Mouse (Mus musculus) midbrain, postnatal 0 days (tissue): ENCODE data around the gene Kl. TPM values are rescaled to one million over a fixed set of nuclear protein-coding genes. Genes with fewer than 3 reads are reported as not detected.
A peak's percentile ranks its signal among the peaks of the same experiment; 100 is the strongest.

Experiments used
- ATAC-seq: fragments of 200-750 bp; cut with Nextera tagmentation; 2 replicates; pipeline ENCODE4 v1.8.0; 2017; ENCODE audit warnings: moderate number of reproducible peaks, mild to moderate bottlenecking, moderate TSS enrichment, moderate library complexity; ENCODE audit not compliant: low FRiP score
- DNase-seq: peaks from one replicate; pipeline ENCODE4 v3.0.0-alpha.2; 2015; ENCODE audit warnings: low spot score
- H3K27ac ChIP-seq: fragments of 300-500 bp; sonication (generic); 2 replicates; pipeline ENCODE4 v1.5.1; 2014; ENCODE audit warnings: low read depth, mild to moderate bottlenecking, low read length, mixed read lengths
- H3K27me3 ChIP-seq: fragments of 300-500 bp; sonication (generic); 2 replicates; pipeline ENCODE4 v1.6.1; 2014; ENCODE audit warnings: low read length, control low read depth, mixed read lengths; ENCODE audit not compliant: insufficient read depth
- H3K36me3 ChIP-seq: fragments of 300-500 bp; sonication (generic); 2 replicates; pipeline ENCODE4 v1.6.1; 2014; ENCODE audit warnings: low read length, control low read depth, mixed read lengths; ENCODE audit not compliant: insufficient read depth
- H3K4me1 ChIP-seq: fragments of 300-500 bp; sonication (generic); 2 replicates; pipeline ENCODE4 v1.6.1; 2014; ENCODE audit warnings: mild to moderate bottlenecking, control low read depth, antibody characterized with exemption, low read length, mixed read lengths; ENCODE audit not compliant: insufficient read depth
- H3K4me2 ChIP-seq: fragments of 300-500 bp; sonication (generic); 2 replicates; pipeline ENCODE4 v1.6.1; 2014; ENCODE audit warnings: low read depth, mild to moderate bottlenecking, low read length, mixed read lengths; ENCODE audit not compliant: poor library complexity, severe bottlenecking
- H3K4me3 ChIP-seq: fragments of 300-500 bp; sonication (generic); 2 replicates; pipeline ENCODE4 v1.5.1; 2014; ENCODE audit warnings: low read depth, mild to moderate bottlenecking, low read length, moderate library complexity
- H3K9ac ChIP-seq: fragments of 300-500 bp; sonication (generic); replicated peaks from 2 replicates; pipeline ENCODE4 v1.6.1; 2014; ENCODE audit warnings: mild to moderate bottlenecking, low read length, moderate library complexity, mixed read lengths; ENCODE audit not compliant: poor library complexity, severe bottlenecking
- H3K9me3 ChIP-seq: fragments of 300-500 bp; sonication (generic); 2 replicates; pipeline ENCODE4 v1.6.1; 2016; ENCODE audit warnings: low read length, control low read depth
- CTCF ChIP-seq: IDR thresholded peaks from 2 replicates; pipeline ENCODE4 v1.5.1; 2016; ENCODE audit warnings: antibody characterized with exemption, mild to moderate bottlenecking
- WGBS: fragments of 180-500 bp; shearing (Covaris S2); extraction: QIAGEN DNeasy Blood & Tissue Kit; methylation state at CpG from one replicate; pipeline ENCODE4 v1.1.7; 2014; 5-methylcytosine and 5-hydroxymethylcytosine counted together
- polyA plus RNA-seq: library from polyadenylated mRNA; unstranded; fragments of >200 nt; fragmentation: Nextera tagmentation; extraction: Ambion mirVana; gene quantifications from 2 replicates; pipeline ENCODE4 v1.2.1, GENCODE M21; 2015
- total RNA-seq: library from RNA; depleted of rRNA; stranded (reverse); fragments of >200 nt; gene quantifications from 2 replicates; pipeline ENCODE4 v1.2.3, GENCODE M21; 2014

Kl gene
- total and polyA plus RNA-seq, 2 experiments from 2014 or later, result 0.41 to 2.3 TPM

DNA sequence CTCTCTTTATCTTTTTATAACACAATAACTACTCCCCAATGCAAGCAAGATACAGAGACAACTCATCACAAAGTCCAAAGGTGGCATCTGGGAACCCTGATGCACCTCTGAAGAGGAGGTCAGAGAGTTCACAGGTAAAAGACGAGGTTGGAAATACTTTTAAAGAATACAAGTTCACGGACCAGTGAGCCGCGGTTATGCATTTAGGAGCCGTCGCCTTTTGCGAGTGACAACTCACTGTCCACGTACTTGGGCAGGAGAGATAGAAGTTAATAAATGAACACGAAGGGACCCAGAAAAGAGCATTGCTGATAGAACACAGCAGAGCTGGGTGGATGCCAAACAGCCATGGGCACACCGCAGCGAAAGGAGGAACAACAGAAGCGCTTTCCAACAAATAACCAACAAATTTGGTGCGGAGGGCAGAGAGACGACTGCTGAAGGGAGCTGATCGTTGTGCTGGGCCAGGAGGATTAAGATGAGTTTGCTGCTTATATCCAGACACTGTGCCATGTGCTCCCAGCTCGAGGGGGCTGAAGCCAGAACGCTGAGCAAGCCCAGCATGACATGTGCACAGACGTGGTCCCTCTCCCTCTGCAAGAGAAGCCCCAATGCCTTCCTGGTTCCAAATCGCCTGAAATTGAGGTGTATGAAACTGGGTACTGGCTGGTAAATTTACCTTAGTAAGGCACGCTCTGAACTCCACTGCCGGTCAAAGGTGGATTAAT, 35.1 kb upstream of the Kl start:
- no peak overlapping the region for H3K9ac ChIP-seq
- no peak overlapping the region for H3K27ac ChIP-seq
- no peak overlapping the region for H3K4me3 ChIP-seq
- no peaks in the 10 kb centered on the region for H3K9me3 ChIP-seq
- TF ChIP-seq CTCF, result no peak
- ATAC-seq (no peak), DNase-seq (peak; percentile 14)
- H3K27me3 ChIP-seq, result no peaks in the 10 kb centered on the region
- 68% methylated on average over 21 of the region's 21 CpGs for WGBS
- no peak overlapping the region for H3K4me2 ChIP-seq
- no peaks in the 10 kb centered on the region for H3K4me1 ChIP-seq
- no peaks in the 10 kb centered on the region for H3K36me3 ChIP-seq

GRCm38 (mm10) chr5:150918599-150918998, 33.8 kb upstream of the Kl start:
- DNase-seq (peak; percentile 3), ATAC-seq (no peak)
- Histone ChIP-seq H3K9ac (no peak overlapping the region), H3K27ac (no peak overlapping the region), H3K4me2 (no peak overlapping the region), H3K36me3 (no peaks in the 10 kb centered on the region), H3K27me3 (no peaks in the 10 kb centered on the region), H3K9me3 (no peaks in the 10 kb centered on the region), H3K4me3 (no peak overlapping the region), H3K4me1 (no peaks in the 10 kb centered on the region)
- no peak for TF ChIP-seq CTCF
- WGBS, result 50% methylated on average over 13 of the region's 13 CpGs

GRCm38 (mm10) chr5:150919269-150919668, 33.1 kb upstream of the Kl start:
- Histone ChIP-seq H3K27ac (no peak overlapping the region), H3K4me2 (no peak overlapping the region), H3K4me1 (no peaks in the 10 kb centered on the region), H3K36me3 (no peaks in the 10 kb centered on the region), H3K4me3 (no peak overlapping the region), H3K27me3 (no peaks in the 10 kb centered on the region), H3K9me3 (no peaks in the 10 kb centered on the region), H3K9ac (no peak overlapping the region)
- 90% methylated on average over 4 of the region's 4 CpGs for WGBS
- TF ChIP-seq CTCF, result no peak
- ATAC-seq (no peak), DNase-seq (no peak)

DNA sequence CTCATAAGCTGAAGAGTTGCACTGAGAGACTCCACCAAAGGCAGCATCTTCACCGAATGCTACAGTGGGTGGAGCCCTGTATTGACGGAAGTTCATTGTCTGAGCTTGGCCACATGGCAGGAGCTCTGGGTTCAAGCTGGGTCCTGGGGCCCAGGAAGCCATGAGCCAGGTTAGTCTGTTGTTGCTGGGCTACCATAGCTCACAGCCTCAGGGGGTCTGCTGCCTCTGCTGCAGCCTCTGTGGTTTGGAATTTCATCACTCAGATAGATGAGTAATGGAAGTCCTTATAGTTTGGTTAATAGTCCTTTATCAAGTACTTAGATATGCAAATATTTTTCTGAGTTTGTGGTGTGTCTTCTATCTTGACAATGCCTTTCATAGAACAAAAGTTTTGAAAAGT, 32.4 kb upstream of the Kl start:
- no peaks in the 10 kb centered on the region for H3K9me3 ChIP-seq
- no peaks in the 10 kb centered on the region for H3K27me3 ChIP-seq
- no peaks in the 10 kb centered on the region for H3K4me1 ChIP-seq
- no peak for ATAC-seq
- DNase-seq, result no peak
- no peak overlapping the region for H3K4me2 ChIP-seq
- TF ChIP-seq CTCF, result no peak
- H3K27ac ChIP-seq, result no peak overlapping the region
- no peak overlapping the region for H3K4me3 ChIP-seq
- WGBS, result 51% methylated on average over 2 of the region's 2 CpGs
- H3K9ac ChIP-seq, result no peak overlapping the region
- H3K36me3 ChIP-seq, result no peaks in the 10 kb centered on the region

- Histone ChIP-seq H3K4me3 (no peak overlapping the region), H3K27me3 (no peaks in the 10 kb centered on the region), H3K9me3 (no peaks in the 10 kb centered on the region), H3K27ac (no peak overlapping the region), H3K9ac (no peak overlapping the region), H3K4me1 (no peaks in the 10 kb centered on the region), H3K36me3 (no peaks in the 10 kb centered on the region), H3K4me2 (no peak overlapping the region)
- no peak for TF ChIP-seq CTCF
- ATAC-seq (no peak), DNase-seq (no peak)
- 91% methylated on average over 2 of the region's 2 CpGs for WGBS
Observed at GRCm38 (mm10) chr5:150929406-150929805, 23.0 kb upstream of the Kl start.

DNA sequence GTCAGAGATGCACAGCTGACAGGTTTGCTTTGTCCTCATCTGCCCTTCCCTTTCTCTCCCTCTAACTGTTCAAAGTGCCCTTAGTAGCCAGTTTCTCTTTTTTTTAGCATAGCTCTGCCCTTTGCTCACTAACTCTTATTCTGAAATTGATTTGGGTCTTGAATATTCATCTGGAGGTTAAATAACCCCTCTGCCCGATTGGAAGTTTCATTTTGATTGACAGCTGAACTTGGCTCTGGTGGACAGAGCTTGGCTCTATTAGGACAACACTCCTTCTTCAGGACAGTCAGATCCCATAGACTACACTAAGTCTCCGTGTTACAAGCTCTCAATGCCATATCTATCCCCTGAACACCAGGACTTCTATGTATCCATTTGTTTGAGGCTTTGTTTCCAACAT, 19.8 kb upstream of the Kl start:
- Histone ChIP-seq H3K4me2 (no peak overlapping the region), H3K4me1 (no peaks in the 10 kb centered on the region), H3K36me3 (no peaks in the 10 kb centered on the region), H3K27ac (no peak overlapping the region), H3K9me3 (no peaks in the 10 kb centered on the region), H3K27me3 (no peaks in the 10 kb centered on the region), H3K9ac (no peak overlapping the region), H3K4me3 (no peak overlapping the region)
- ATAC-seq, result no peak
- no peak for DNase-seq
- TF ChIP-seq CTCF, result no peak
- WGBS, result 60% methylated on average over 2 of the region's 2 CpGs
